Mouse (Mus musculus) lung, postnatal 36 days (tissue): Measurements from ENCODE around the gene 1700007K13Rik.

Source experiments
- DNase-seq: peaks from one replicate; pipeline ENCODE4 v3.0.0; 2022; ENCODE audit warnings: mixed read lengths

1700007K13Rik gene

GRCm38 (mm10) chr2:28414116-28414756 lies 51.9 kb downstream of the 1700007K13Rik start:
- no peak for DNase-seq

GRCm38 (mm10) chr2:28412936-28413335 lies 53.2 kb downstream of the 1700007K13Rik start:
- DNase-seq, result no peak
